Mouse (Mus musculus): ENCODE results near the gene Myo16. TPM values are rescaled to one million over a fixed set of nuclear protein-coding genes. Genes with fewer than 3 reads are reported as not detected.

Myo16 gene
- polyA plus RNA-seq, 1 experiment from 2014 or later, result not detected

DNA sequence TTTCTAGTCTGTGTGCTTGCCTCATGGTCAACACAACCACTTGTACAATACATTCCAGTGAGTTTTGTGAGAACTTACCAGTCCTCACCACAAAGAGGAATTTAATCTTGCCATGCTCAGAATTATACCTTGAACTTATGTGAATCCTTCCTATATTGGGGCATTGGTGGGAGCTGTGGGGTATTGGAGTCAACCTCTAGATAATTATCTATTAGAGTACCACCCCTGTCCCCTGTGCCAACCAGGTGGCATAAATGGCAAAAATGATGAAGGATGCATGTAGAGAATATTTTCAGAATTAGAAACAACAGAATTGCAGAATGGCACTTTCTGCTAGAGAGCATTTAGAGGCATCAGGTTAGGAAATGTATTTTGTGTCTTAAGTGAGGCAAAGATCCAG, 25.3 kb downstream of the Myo16 start:
- no peak for DNase-seq
- no peaks in the 10 kb centered on the region for H3K36me3 ChIP-seq
- H3K27me3 ChIP-seq, result no peaks in the 10 kb centered on the region
- H3K9me3 ChIP-seq (replicated peaks), result no peaks in the 10 kb centered on the region
- no peak for ATAC-seq (ENCODE audit: low read depth)
- H3K4me2 ChIP-seq, result no peak overlapping the region
- H3K27ac ChIP-seq, result no peak overlapping the region
- peaks cover 4% of the 10 kb centered on the region; the same call in 1 of the 2 replicates for H3K4me1 ChIP-seq (replicated peaks)
- H3K9ac ChIP-seq, result no peak overlapping the region
- no peak overlapping the region for H3K4me3 ChIP-seq (replicated peaks)

DNA sequence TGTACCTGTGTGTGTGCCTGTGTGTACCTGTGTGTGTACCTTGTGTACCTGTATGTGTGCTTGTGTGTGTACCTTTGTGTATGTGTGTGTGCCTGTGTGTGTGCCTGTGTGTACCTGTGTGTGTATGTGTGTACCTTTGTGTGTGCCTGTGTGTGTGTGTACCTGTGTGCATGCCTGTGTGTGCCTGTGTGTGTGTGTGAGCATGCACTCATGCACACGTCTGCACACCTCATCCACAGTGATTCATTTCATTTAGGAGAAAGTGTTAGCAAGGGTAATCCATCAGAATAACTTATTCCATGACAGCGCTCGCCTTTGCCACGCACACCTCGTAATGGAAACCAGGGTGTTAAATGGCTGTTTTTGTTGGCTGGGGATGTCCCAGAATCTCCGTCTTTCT, 36.9 kb downstream of the Myo16 start:
- Histone ChIP-seq H3K9ac (no peak overlapping the region), H3K4me3 (replicated peaks) (no peak overlapping the region), H3K27ac (no peak overlapping the region), H3K4me2 (no peak overlapping the region), H3K4me1 (replicated peaks) (no peaks in the 10 kb centered on the region), H3K27me3 (no peaks in the 10 kb centered on the region), H3K36me3 (no peaks in the 10 kb centered on the region), H3K9me3 (replicated peaks) (peaks cover 1% of the 10 kb centered on the region; the same call in 1 of the 2 replicates)
- WGBS (ENCODE audit: insufficient replicate concordance), result 77% methylated on average over 6 of the region's 6 CpGs
- no peak for ATAC-seq (ENCODE audit: low read depth)
- no peak for DNase-seq

DNA sequence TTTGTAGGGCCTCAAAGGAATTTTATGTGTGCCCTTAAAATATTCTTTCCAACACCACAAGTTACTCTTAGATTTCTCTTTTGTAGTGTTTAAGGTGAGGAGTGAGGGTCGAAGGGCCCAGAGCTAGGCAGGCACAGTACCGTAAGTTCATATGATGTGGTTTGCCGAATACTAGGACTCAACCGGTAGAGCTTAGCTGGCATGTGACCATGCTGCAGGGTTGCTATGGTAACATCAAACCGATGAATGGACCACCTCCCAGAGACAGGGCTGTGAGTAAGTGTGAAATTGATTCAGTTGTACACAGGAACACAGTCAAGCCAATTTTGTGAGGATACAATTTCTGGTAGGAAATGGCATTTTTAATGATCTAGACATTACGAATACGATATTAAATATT, 44.5 kb downstream of the Myo16 start:
- no peak for DNase-seq
- Histone ChIP-seq H3K36me3 (no peaks in the 10 kb centered on the region), H3K4me2 (no peak overlapping the region), H3K4me3 (replicated peaks) (no peak overlapping the region), H3K9ac (no peak overlapping the region), H3K9me3 (replicated peaks) (no peaks in the 10 kb centered on the region), H3K27ac (no peak overlapping the region), H3K4me1 (replicated peaks) (0 out of 2 replicates have a peak, but pooled peaks cover 3% of the 10 kb centered on the region), H3K27me3 (no peaks in the 10 kb centered on the region)
- no peak for ATAC-seq (ENCODE audit: low read depth)
- WGBS (ENCODE audit: insufficient replicate concordance), result 73% methylated on average over 7 of the region's 7 CpGs

DNA sequence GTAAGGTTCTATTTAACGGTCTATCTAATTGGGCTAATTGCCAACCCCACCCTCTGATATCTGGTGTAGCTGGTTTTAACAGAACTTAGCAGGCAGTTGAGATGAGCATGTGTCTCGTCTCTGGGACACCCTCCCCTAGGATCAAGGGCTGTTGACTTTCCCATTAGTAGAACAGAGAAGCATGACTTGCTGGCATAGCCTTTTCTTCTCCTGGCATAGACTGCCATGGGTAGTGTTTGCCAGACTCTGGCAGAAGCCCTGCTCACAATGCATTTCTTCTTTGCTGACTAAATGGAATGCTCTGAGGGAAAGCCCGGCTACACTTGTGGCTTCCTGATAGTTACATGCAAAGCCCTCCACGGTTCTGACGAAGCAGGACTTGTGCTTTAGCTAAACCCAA, 45.6 kb downstream of the Myo16 start:
- Histone ChIP-seq H3K4me3 (replicated peaks) (no peak overlapping the region), H3K4me2 (no peak overlapping the region), H3K9me3 (replicated peaks) (no peaks in the 10 kb centered on the region), H3K36me3 (no peaks in the 10 kb centered on the region), H3K4me1 (replicated peaks) (0 out of 2 replicates have a peak, but pooled peaks cover 3% of the 10 kb centered on the region), H3K9ac (no peak overlapping the region), H3K27ac (no peak overlapping the region), H3K27me3 (no peaks in the 10 kb centered on the region)
- WGBS (ENCODE audit: insufficient replicate concordance), result 70% methylated on average over 5 of the region's 5 CpGs
- no peak for ATAC-seq (ENCODE audit: low read depth)
- no peak for DNase-seq

DNA sequence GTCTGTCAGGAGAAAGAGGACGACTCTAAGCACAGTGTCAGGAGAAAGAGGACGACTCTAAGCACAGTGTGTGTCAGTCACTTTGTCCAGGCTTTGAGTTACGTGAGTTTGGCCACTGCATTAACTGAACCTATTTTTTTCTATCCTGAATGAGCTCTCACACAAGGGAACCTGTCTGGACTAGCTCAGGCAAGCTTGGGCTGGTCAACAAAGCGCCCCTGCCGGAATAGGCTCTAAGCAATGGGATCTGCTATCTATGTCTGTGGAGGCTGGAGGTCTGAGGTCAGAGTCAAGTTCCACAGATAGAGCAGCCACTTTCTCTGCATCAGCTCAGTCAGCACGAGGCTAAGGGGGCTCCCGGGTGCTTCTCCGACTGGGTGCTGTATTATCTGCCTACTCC, 46.3 kb downstream of the Myo16 start:
- DNase-seq, result no peak

DNA sequence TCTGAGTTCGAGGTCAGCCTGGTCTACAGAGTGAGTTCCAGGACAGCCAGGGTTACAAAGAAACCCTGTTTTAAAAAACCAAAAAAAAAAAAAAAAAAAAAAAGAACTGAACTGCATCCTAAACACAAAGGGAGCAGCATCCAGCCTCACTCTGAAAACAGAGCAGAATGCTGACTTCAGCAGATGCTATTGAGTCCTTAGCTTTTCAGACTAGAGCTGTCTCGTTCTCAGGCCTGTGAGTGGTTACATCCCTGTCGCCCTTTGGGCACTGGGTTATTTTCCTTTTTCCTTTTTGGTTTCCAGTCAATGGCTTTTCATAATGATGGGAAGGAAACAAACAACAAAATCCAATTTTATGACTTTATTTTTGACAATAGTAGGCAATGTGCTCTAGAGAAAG, 61.3 kb downstream of the Myo16 start:
- Histone ChIP-seq H3K36me3 (no peaks in the 10 kb centered on the region), H3K4me1 (replicated peaks) (no peaks in the 10 kb centered on the region), H3K4me2 (no peak overlapping the region), H3K9me3 (replicated peaks) (no peaks in the 10 kb centered on the region), H3K9ac (no peak overlapping the region), H3K4me3 (replicated peaks) (no peak overlapping the region), H3K27ac (no peak overlapping the region), H3K27me3 (no peaks in the 10 kb centered on the region)
- ATAC-seq (ENCODE audit: low read depth) (no peak), DNase-seq (no peak)
- 45% methylated on average over 3 of the region's 3 CpGs for WGBS (ENCODE audit: insufficient replicate concordance)

More for the DNA sequence above, 46.3 kb downstream of the Myo16 start:
- Histone ChIP-seq H3K9ac (no peak overlapping the region), H3K4me3 (replicated peaks) (no peak overlapping the region), H3K4me2 (no peak overlapping the region), H3K4me1 (replicated peaks) (0 out of 2 replicates have a peak, but pooled peaks cover 3% of the 10 kb centered on the region), H3K27ac (no peak overlapping the region), H3K27me3 (no peaks in the 10 kb centered on the region), H3K9me3 (replicated peaks) (no peaks in the 10 kb centered on the region), H3K36me3 (no peaks in the 10 kb centered on the region)
- WGBS (ENCODE audit: insufficient replicate concordance), result 56% methylated on average over 8 of the region's 8 CpGs
- no peak for ATAC-seq (ENCODE audit: low read depth)

DNA sequence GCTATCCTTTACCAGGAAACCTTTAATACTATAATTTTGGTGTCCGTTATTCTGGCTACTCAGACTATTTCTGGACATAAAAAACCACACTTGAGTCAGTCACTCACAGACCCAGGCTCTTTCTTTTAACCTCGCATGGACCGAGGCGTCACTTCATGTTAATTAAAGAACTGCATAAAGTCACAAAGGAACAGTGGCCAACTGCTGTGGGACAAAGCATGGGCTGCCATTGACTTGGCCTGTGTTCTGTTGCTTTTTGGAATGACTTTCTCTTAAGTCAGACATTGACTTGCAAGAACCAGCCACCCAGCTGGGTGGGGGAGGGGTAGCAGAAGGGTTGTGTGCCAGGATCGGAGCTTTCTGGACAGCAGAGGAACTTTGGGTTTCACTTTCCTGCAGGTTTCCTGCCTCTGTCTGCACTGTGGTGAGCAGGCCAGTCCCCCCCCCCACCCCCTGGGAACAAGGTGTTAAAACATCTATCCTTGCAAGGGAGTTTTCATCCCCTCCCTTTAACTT, 66.1 kb downstream of the Myo16 start:
- no peaks in the 10 kb centered on the region for H3K36me3 ChIP-seq
- H3K27ac ChIP-seq, result no peak overlapping the region
- no peaks in the 10 kb centered on the region for H3K27me3 ChIP-seq
- no peak overlapping the region for H3K4me3 ChIP-seq (replicated peaks)
- ATAC-seq (ENCODE audit: low read depth), result no peak
- no peak for DNase-seq
- 54% methylated on average over 5 of the region's 5 CpGs for whole genome bisulfite sequencing (ENCODE audit: insufficient replicate concordance)
- H3K9me3 ChIP-seq (replicated peaks), result no peaks in the 10 kb centered on the region
- no peak overlapping the region for H3K9ac ChIP-seq
- H3K4me2 ChIP-seq, result no peak overlapping the region
- H3K4me1 ChIP-seq (replicated peaks), result no peaks in the 10 kb centered on the region

DNA sequence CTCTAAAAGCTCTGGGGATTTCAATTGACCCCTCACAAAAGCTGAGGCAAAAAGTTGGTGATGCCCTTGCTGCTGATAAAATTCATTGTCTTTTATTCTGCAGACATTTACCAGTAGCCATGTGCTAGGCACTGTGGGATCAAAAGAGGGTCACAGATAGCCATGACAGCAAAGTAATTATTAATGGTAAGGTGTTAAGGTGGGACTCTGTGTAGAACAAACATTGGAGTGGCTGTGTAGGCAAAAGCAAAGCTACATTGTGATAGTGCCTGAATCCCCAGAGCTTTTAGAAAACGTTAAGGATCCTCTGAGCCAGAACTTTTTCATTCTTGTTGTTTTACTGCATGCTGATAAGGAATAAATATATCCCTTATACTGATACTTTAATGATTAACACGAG, 69.1 kb downstream of the Myo16 start:
- H3K4me1 ChIP-seq (replicated peaks), result no peaks in the 10 kb centered on the region
- no peaks in the 10 kb centered on the region for H3K27me3 ChIP-seq
- H3K27ac ChIP-seq, result no peak overlapping the region
- H3K4me2 ChIP-seq, result no peak overlapping the region
- no peak for DNase-seq
- no peak for ATAC-seq (ENCODE audit: low read depth)
- no peak overlapping the region for H3K4me3 ChIP-seq (replicated peaks)
- H3K36me3 ChIP-seq, result no peaks in the 10 kb centered on the region
- H3K9ac ChIP-seq, result no peak overlapping the region
- H3K9me3 ChIP-seq (replicated peaks), result no peaks in the 10 kb centered on the region
- WGBS (ENCODE audit: insufficient replicate concordance), result 23% methylated on average over 2 of the region's 2 CpGs

DNA sequence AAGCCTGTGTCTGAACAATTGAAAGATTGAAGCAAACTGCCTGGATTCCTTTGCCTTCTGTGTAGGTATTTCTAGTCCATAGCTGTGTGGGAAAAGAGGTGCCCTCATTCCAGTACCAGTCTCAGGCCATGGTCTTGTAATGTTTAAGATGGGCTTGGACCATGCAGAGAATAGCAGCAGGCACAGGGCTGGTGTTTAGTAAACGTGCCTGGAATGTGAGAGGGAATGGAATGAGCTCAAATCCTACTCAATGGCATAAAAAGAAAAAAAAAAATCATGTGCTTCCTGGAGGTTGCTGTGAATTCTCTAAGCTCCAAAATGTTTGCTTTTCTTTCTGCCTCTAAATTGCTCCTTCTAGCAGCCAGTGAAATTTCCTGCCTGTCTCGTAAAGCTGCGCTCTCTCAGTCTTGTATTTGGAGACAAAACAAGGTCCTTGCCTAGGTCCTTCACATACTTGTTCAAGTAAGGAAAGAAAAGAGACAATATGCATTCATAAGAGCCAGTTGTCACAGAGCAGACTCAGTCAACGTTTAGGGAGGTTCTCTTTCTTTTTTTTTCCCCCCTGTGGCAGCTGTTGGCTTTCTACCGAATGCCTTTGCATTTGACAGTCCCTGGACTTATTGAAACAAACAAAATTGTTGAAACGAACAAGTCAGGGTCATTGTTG, 70.0 kb downstream of the Myo16 start:
- 33% methylated on average over 6 of the region's 6 CpGs for WGBS (ENCODE audit: insufficient replicate concordance)
- Histone ChIP-seq H3K36me3 (no peaks in the 10 kb centered on the region), H3K9me3 (replicated peaks) (no peaks in the 10 kb centered on the region), H3K27me3 (no peaks in the 10 kb centered on the region), H3K4me1 (replicated peaks) (no peaks in the 10 kb centered on the region), H3K4me2 (no peak overlapping the region), H3K9ac (no peak overlapping the region), H3K27ac (no peak overlapping the region), H3K4me3 (replicated peaks) (no peak overlapping the region)
- no peak for ATAC-seq (ENCODE audit: low read depth)
- DNase-seq, result no peak

DNA sequence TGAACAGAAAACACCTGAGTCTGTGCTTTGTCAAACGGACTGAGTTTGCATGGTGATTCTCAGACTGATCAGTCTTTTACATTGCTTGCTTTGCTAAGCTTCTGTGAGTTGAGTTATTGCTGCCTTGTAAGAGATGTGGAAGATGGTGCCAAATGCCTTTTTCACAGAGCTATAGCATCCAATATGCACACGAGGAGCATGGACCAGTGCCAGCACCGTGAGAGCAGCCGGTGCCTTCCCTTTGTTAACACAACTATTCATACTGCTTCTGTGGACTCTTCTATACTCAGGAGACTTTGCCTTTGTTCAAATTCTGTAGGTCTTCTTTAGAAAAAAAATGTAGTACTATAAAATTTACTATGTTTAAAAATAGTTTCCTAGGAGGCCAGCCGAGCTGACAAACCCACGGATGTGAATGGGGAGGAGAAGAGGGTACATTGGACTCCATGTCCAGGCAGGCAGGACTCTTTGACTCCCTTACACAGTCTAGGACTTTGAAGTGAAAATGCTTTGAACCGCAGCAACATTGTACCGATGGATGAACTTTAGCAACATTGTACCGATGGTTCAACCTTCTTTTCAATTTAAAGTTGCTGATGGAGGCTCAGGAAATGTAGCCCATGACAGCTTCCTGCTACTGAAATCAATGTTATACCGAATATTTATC, 70.7 kb downstream of the Myo16 start:
- no peak overlapping the region for H3K27ac ChIP-seq
- no peak overlapping the region for H3K4me2 ChIP-seq
- no peaks in the 10 kb centered on the region for H3K27me3 ChIP-seq
- no peaks in the 10 kb centered on the region for H3K36me3 ChIP-seq
- no peaks in the 10 kb centered on the region for H3K9me3 ChIP-seq (replicated peaks)
- no peak overlapping the region for H3K4me3 ChIP-seq (replicated peaks)
- WGBS (ENCODE audit: insufficient replicate concordance), result 64% methylated on average over 10 of the region's 10 CpGs
- H3K4me1 ChIP-seq (replicated peaks), result no peaks in the 10 kb centered on the region
- H3K9ac ChIP-seq, result no peak overlapping the region
- DNase-seq (no peak), ATAC-seq (ENCODE audit: low read depth) (no peak)

DNA sequence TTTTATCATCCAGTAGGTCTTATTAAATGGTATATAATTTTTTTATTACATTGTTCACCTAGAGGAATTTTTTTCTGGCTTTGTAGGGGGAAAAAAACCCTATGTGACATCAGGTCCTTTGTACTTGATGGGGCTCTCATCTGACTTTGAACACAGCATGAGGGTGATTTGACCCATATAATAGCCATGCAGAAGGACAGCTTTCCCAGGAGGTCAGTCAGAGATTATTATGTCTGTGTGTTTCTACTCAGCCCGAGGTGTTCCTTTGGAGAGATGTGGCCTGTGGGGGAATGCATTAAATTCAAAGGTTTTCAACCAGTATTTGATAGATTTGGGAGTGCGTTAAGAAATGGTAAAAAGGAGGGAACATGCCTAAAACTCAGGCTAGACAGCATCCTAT, 71.3 kb downstream of the Myo16 start:
- DNase-seq (no peak), ATAC-seq (ENCODE audit: low read depth) (no peak)
- no peak overlapping the region for H3K27ac ChIP-seq
- no peaks in the 10 kb centered on the region for H3K36me3 ChIP-seq
- H3K9me3 ChIP-seq (replicated peaks), result no peaks in the 10 kb centered on the region
- no peak overlapping the region for H3K4me3 ChIP-seq (replicated peaks)
- WGBS (ENCODE audit: insufficient replicate concordance), result 47% methylated on average over 2 of the region's 2 CpGs
- no peak overlapping the region for H3K4me2 ChIP-seq
- no peaks in the 10 kb centered on the region for H3K27me3 ChIP-seq
- no peaks in the 10 kb centered on the region for H3K4me1 ChIP-seq (replicated peaks)
- no peak overlapping the region for H3K9ac ChIP-seq
